10 mouse cellular contexts compared by ENCODE assay signal in the genomic region with DNA sequence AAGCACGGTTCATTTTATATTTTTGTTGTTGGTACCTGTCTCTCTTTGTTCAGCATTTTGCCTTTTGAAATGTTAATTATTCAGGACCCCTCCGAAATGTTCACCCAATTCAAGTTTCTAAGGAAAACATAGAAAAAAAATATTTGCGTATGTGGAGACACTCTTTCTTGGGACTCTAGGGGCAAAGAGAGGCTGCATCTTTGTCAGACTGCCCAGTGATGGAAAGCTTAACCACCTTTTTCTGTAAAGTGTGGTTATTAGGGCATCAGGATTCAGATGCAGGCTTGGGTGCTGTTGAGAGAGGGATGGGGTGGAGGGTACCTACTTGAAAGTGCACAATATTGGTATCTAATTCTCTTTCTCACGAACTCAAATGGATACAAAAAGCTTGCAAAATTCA.
DNase-seq lines count a peak whose midpoint lies in the region; ATAC-seq and TF ChIP-seq lines count a peak whose summit lies in the region.
"Had no signal": no experiment of that assay in that cellular context is flagged by ENCODE, and none has a peak within 500 bp of the region (broad histone marks: within the 10 kb centered on the region; RNA-seq: fewer than 3 reads in every experiment).

No protein-coding gene starts in this region.

- no peak for TF ChIP-seq CTCF in lung, postnatal 0 days (IDR thresholded peaks at IDR 0.05)

- no peak overlapping the region for H3K9ac ChIP-seq in lung, postnatal 0 days (replicated peaks; ENCODE audit: low read depth)
- H3K9ac ChIP-seq in forebrain, embryonic 15.5 days (replicated peaks), result peak overlapping the region; percentile 41; the same call in 1 of the 2 replicates
- H3K9ac ChIP-seq in stomach, embryonic 14.5 days (replicated peaks; ENCODE audit: low read depth, low read length), result no peak overlapping the region
- H3K9ac ChIP-seq: stomach, embryonic 15.5 days had no signal

- H3K27me3 ChIP-seq in lung, postnatal 0 days (replicated peaks; ENCODE audit: insufficient read depth, low read length), result peaks cover 48% of the 10 kb centered on the region
- H3K27me3 ChIP-seq in forebrain, embryonic 15.5 days, result peaks cover 6% of the 10 kb centered on the region; the same call in 1 of the 2 replicates
- peaks cover 70% of the 10 kb centered on the region for H3K27me3 ChIP-seq in limb, embryonic 10.5 days (ENCODE audit: low read depth, poor library complexity, severe bottlenecking)
- no peaks in the 10 kb centered on the region for H3K27me3 ChIP-seq in stomach, embryonic 14.5 days (ENCODE audit: control insufficient read depth, insufficient read depth, low read length)
- H3K27me3 ChIP-seq: stomach, embryonic 15.5 days had no signal

- 39% methylated on average over 4 of the region's 4 CpGs for WGBS in lung, postnatal 0 days
- 9% methylated on average over 4 of the region's 4 CpGs for WGBS in forebrain, embryonic 15.5 days
- WGBS in limb, embryonic 10.5 days, result 16% methylated on average over 4 of the region's 4 CpGs
- 47% methylated on average over 4 of the region's 4 CpGs for WGBS in stomach, embryonic 14.5 days

- 0 out of 2 replicates have a peak overlapping the region, but pooled peaks have one; percentile 3 for H3K4me3 ChIP-seq in lung, postnatal 0 days (ENCODE audit: low read depth, low read length)
- H3K4me3 ChIP-seq in forebrain, embryonic 15.5 days, result peak overlapping the region; percentile 34; the same call in 1 of the 2 replicates
- H3K4me3 ChIP-seq in limb, embryonic 10.5 days, result peak overlapping the region; percentile 46; the same call in 1 of the 2 replicates
- no peak overlapping the region for H3K4me3 ChIP-seq in stomach, embryonic 14.5 days (ENCODE audit: low read depth, low read length)
- H3K4me3 ChIP-seq: myocyte had no signal

- H3K4me2 ChIP-seq in lung, postnatal 0 days (replicated peaks; ENCODE audit: low read depth, low read length), result 0 out of 2 replicates have a peak overlapping the region, but pooled peaks have one; percentile 28
- peak overlapping the region; percentile 63 for H3K4me2 ChIP-seq in forebrain, embryonic 15.5 days (replicated peaks)
- peak overlapping the region; percentile 47; the same call in 1 of the 2 replicates for H3K4me2 ChIP-seq in stomach, embryonic 14.5 days (replicated peaks; ENCODE audit: low read depth, low read length)

- no peak overlapping the region for H3K27ac ChIP-seq in lung, postnatal 0 days (ENCODE audit: low read length)
- H3K27ac ChIP-seq in forebrain, embryonic 15.5 days (replicated peaks), result peak overlapping the region; percentile 93
- peak overlapping the region; percentile 63; the same call in 1 of the 2 replicates for H3K27ac ChIP-seq in limb, embryonic 10.5 days
- H3K27ac ChIP-seq in stomach, embryonic 14.5 days (ENCODE audit: low read length), result no peak overlapping the region
- H3K27ac ChIP-seq: stomach, embryonic 15.5 days had no signal

- DNase-seq in lung, postnatal 0 days (ENCODE audit: low spot score), result no peak
- no peak for DNase-seq in lung, postnatal 10 days
- DNase-seq in limb, embryonic 10.5 days (ENCODE audit: low spot score), result no peak
- no peak for DNase-seq in layer of hippocampus, adult 9-11 months
- DNase-seq in adipocyte (ENCODE audit: low spot score), result no peak
- DNase-seq: cerebellum, adult 9-11 months had no signal

- no peaks in the 10 kb centered on the region for H3K36me3 ChIP-seq in lung, postnatal 0 days (ENCODE audit: insufficient read depth, low read length)
- H3K36me3 ChIP-seq in forebrain, embryonic 15.5 days, result no peaks in the 10 kb centered on the region
- no peaks in the 10 kb centered on the region for H3K36me3 ChIP-seq in limb, embryonic 10.5 days
- H3K36me3 ChIP-seq in stomach, embryonic 14.5 days (ENCODE audit: control insufficient read depth, insufficient read depth, low read length), result no peaks in the 10 kb centered on the region
- H3K36me3 ChIP-seq: stomach, embryonic 15.5 days had no signal

- H3K9me3 ChIP-seq in lung, postnatal 0 days (ENCODE audit: low read length), result no peaks in the 10 kb centered on the region
- no peaks in the 10 kb centered on the region for H3K9me3 ChIP-seq in forebrain, embryonic 15.5 days
- no peaks in the 10 kb centered on the region for H3K9me3 ChIP-seq in limb, embryonic 10.5 days (replicated peaks)
- no peaks in the 10 kb centered on the region for H3K9me3 ChIP-seq in stomach, embryonic 14.5 days (ENCODE audit: control insufficient read depth, low read depth, low read length)
- H3K9me3 ChIP-seq: stomach, embryonic 15.5 days had no signal

- ATAC-seq in lung, postnatal 0 days, result no peak
- ATAC-seq in forebrain, embryonic 15.5 days (replicated peaks), result no peak
- ATAC-seq in stomach, embryonic 14.5 days (ENCODE audit: insufficient number of reproducible peaks, insufficient read depth, low FRiP score, low read depth), result no peak

- H3K4me1 ChIP-seq in lung, postnatal 0 days (ENCODE audit: insufficient read depth, low read depth, low read length), result peaks cover 4% of the 10 kb centered on the region; the same call in 1 of the 2 replicates
- H3K4me1 ChIP-seq in forebrain, embryonic 15.5 days, result peaks cover 52% of the 10 kb centered on the region
- H3K4me1 ChIP-seq in limb, embryonic 10.5 days, result peaks cover 82% of the 10 kb centered on the region
- peaks cover 20% of the 10 kb centered on the region for H3K4me1 ChIP-seq in stomach, embryonic 14.5 days (ENCODE audit: control insufficient read depth, insufficient read depth, low read length)

- no peak for TF ChIP-seq EP300 in lung, postnatal 0 days (IDR thresholded peaks at IDR 0.05)

Comparison
In these comparisons a context has a peak if more than half of its experiments do, and no peak if none do; other contexts are left out.
1. H3K27ac ChIP-seq: peak in forebrain, embryonic 15.5 days (single experiment) and limb, embryonic 10.5 days (single experiment); none in lung, postnatal 0 days (single experiment) and stomach, embryonic 14.5 days (single experiment).
2. Peak in every context shown above with its lines, with median percentiles within 50 percentile points of each other: H3K4me2 ChIP-seq.